Mouse (Mus musculus) hindlimb bud, embryonic 11.5 days (tissue): Measurements from ENCODE around the gene Golga4.

Experiments used
- DNase-seq: peaks from one replicate; pipeline ENCODE4 v3.0.0-alpha.2; 2012; ENCODE audit warnings: low read depth, low spot score; ENCODE audit errors: extremely low spot score

Gene Golga4

GRCm38 (mm10) chr9:118506020-118506403 is at the start of gene Golga4:
TSS of gene Golga4 (plus strand) at chr9:118506267.
- no peak for DNase-seq

- DNase-seq: no peak
Measured at GRCm38 (mm10) chr9:118456405-118456804, 49.7 kb upstream of the Golga4 start.

- DNase-seq: no peak
Measured at GRCm38 (mm10) chr9:118458039-118458438, 48.0 kb upstream of the Golga4 start.

GRCm38 (mm10) chr9:118464031-118464430 is 42.0 kb upstream of the Golga4 start:
- no peak for DNase-seq

GRCm38 (mm10) chr9:118468301-118468700 is 37.8 kb upstream of the Golga4 start:
- no peak for DNase-seq

- DNase-seq: no peak
Measured at GRCm38 (mm10) chr9:118469272-118469671, 36.8 kb upstream of the Golga4 start.

- no peak for DNase-seq
Measured at GRCm38 (mm10) chr9:118471296-118471695, 34.8 kb upstream of the Golga4 start.

GRCm38 (mm10) chr9:118476211-118476765 is 29.8 kb upstream of the Golga4 start:
- no peak for DNase-seq

GRCm38 (mm10) chr9:118476766-118477271 is 29.2 kb upstream of the Golga4 start:
- DNase-seq: no peak

- DNase-seq: no peak
Measured at GRCm38 (mm10) chr9:118477281-118477931, 28.7 kb upstream of the Golga4 start.

- DNase-seq: no peak
Measured at GRCm38 (mm10) chr9:118477961-118478360, 28.1 kb upstream of the Golga4 start, which contains the start of gene Eomes. TSS of gene Eomes (plus strand) at chr9:118478212.

GRCm38 (mm10) chr9:118478458-118478838 is 27.6 kb upstream of the Golga4 start:
- no peak for DNase-seq

GRCm38 (mm10) chr9:118478839-118479507 is 27.1 kb upstream of the Golga4 start:
- DNase-seq: no peak

GRCm38 (mm10) chr9:118479508-118480291 is 26.4 kb upstream of the Golga4 start:
- DNase-seq: no peak

GRCm38 (mm10) chr9:118480292-118480690 is 25.8 kb upstream of the Golga4 start:
- DNase-seq: no peak

GRCm38 (mm10) chr9:118482210-118482609 is 23.9 kb upstream of the Golga4 start:
- DNase-seq: no peak

GRCm38 (mm10) chr9:118486361-118487095 is 19.5 kb upstream of the Golga4 start:
- no peak for DNase-seq

GRCm38 (mm10) chr9:118487096-118487395 is 19.0 kb upstream of the Golga4 start:
- no peak for DNase-seq

- no peak for DNase-seq
Measured at GRCm38 (mm10) chr9:118487636-118488035, 18.4 kb upstream of the Golga4 start.

- DNase-seq: no peak
Measured at GRCm38 (mm10) chr9:118488138-118488895, 17.8 kb upstream of the Golga4 start.
